Mouse (Mus musculus): ENCODE data around the gene Prkag2.

DNA sequence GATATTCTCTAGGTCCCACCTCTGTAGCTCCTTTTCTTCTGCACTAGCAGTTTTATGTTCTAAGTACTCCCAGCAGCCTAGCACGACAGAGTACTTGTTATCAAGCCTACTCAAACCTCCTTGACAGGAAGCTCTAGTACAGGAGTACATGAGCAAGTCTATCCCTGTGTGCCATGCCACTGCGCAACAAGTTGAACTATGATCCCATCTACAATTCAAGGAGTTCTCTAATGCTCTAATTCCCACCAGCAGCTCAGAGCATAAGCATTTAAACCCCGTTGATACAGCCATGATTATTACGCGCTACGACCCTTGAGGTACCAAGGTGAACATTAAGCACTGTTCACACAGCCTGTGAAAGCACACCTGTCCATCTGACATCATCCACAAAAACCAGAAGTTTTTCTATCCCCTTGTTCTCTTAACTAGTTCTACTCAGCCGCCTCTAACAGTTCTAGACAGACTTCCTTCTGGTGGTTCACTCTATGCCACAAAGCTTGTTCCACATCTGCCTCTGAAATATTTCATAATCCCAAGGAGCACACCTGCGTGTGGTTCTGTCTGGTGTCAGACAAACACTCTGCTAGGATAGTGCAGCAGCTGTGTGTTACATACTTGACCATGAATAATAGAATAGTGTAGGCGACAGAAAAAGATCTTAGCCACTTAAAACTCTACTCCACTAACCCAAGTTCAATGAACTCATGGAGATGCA lies 274.2 kb downstream of the Prkag2 start:
- TF ChIP-seq CTCF (IDR thresholded peaks at IDR 0.05; ENCODE audit: low read depth) = no peak
- TF ChIP-seq EP300 (IDR thresholded peaks at IDR 0.05; ENCODE audit: low read depth) = no peak
